Mouse (Mus musculus): ENCODE measurements at regions not wholly inside any gene's neighbourhood (a gene's known extent, or its start where the extent isn't known, plus 50 kb on each side); places are given as distances from the start of the nearest gene placed in this dataset.
A peak's percentile ranks its signal among the peaks of the same experiment; 100 is the strongest.

DNA sequence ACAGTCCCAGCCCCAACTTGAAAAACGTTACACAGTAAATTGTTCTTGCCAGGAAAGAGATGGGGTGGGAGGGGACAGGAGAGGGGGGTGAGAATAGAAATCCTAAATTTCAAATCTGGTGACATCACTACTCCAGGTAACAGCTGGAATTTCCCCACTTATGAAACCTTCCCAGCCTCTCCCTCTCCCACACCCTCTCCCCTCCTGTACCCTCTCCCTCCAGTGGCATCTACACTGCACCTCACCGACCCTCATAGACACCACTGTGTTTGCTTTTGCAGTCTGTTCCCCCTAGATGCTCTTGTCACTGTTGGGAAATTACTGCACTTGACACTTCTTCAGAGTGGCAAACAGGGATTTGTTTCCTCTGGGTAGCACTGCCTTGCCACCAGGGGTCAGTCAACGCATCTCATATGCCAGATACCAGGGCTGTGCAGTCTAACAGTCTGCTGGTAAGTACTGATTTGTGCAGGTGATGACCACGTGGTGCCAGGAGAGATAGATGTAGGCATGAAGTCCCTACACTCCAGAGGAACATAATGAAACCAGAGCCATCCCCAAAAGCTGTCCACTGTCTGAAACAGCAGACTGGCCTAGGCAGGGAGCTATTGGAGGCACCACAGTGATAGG is 68.3 kb upstream of the Plet1 start:
- CTCF ChIA-PET: interaction anchor here (1.5 kb wide), 1 partner anchor 12 kb away, joined by 3 read pairs; no protein-coding TSS in a partner anchor
- TF ChIP-seq CTCF (IDR thresholded peaks at IDR 0.05): peak; percentile 67
- ATAC-seq: no peak
- H3K27me3 ChIP-seq: no peaks in the 10 kb centered on the region
- POLR2A ChIA-PET: no interaction called here
- in situ Hi-C loops (cut with MboI; ENCODE audit: low pct_unique_long_range_greater_than_20kb): no loop called here
- no peak for DNase-seq (ENCODE audit: low read depth, low spot score)

DNA sequence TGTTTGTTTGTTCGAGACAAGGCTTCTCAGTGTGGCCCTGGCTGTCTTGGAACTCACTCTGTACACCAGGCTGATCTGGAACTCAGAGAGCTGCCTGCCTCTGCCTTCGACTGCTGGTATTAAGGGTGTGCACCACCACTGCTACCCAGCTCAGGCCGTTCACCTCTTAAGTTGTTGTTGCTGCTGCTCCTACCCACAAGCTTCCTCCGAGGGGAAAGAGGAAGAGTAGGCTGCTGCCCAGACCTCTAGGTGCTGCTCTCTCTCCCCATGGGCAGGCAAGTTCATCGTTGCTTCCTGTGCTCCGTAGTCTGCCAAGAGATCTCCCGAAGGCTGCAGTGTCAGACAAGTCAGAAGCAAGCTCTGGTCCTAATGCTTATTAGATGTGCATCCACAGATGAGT is 64.2 kb upstream of the Plet1 start:
- no peak for TF ChIP-seq CTCF (IDR thresholded peaks at IDR 0.05)
- peaks cover 4% of the 10 kb centered on the region for H3K27me3 ChIP-seq
- ChIA-PET POLR2A (no interaction called here), CTCF (interaction anchor here (0.8 kb wide), 1 partner anchor 8 kb away, joined by 5 read pairs; no protein-coding TSS in a partner anchor)
- in situ Hi-C loops (cut with MboI; ENCODE audit: low pct_unique_long_range_greater_than_20kb): loop anchor here (5.0 to 10.0 kb wide), 4 partner anchors 98 to 933 kb away; no protein-coding TSS in a partner anchor
- no peak for DNase-seq (ENCODE audit: low read depth, low spot score)
- no peak for ATAC-seq

DNA sequence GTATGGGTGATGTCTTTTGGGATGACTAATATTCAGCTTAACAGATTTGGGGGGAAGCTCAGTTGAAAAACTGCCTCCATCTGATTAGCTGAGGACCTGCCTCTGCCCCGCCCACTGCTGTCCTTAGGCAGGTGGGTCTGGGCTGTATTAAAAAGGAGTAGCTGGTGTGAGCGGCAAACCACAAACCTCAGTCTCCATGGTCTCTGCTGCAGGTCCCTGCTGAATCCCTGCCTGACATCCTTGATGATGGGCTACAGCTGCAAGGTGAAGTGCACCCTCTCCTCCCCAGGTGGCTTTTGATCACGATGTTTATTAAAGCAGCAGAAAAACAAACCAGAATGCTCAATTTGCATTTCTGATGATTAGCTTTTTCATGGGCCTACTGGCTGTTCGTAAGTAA is 60.8 kb upstream of the Plet1 start:
- no peak for DNase-seq (ENCODE audit: low read depth, low spot score)
- H3K27me3 ChIP-seq: peaks cover 4% of the 10 kb centered on the region
- in situ Hi-C loops (cut with MboI; ENCODE audit: low pct_unique_long_range_greater_than_20kb): loop anchor here (5.0 to 10.0 kb wide), 4 partner anchors 101 to 936 kb away; no protein-coding TSS in a partner anchor
- ChIA-PET POLR2A (no interaction called here), CTCF (interaction anchor here (1.0 to 1.9 kb wide), 3 partner anchors 12 to 939 kb away, joined by 3 to 4 read pairs (median 3); partner anchors contain the start of gene Pts)
- TF ChIP-seq CTCF (IDR thresholded peaks at IDR 0.05): no peak
- ATAC-seq: no peak

DNA sequence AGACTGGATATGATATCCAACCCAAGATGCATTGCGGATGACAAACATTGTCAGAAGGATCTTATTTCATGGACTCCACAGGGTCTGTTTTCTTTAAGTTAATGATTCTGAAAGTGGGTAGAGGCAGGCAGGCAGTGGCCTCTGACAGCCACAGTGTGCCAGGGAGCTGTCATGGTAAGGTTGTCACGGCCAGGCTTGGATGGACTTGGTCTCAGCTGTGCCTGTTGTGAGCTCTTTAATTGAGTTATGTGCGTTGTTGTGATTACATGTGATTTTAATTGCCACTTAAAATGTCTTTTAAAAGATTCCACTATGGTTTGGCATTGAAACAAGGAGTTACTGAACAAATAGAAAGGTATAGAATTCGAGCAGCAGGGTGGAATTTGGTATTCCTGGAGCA is 60.3 kb upstream of the Plet1 start:
- H3K27me3 ChIP-seq: peaks cover 4% of the 10 kb centered on the region
- ChIA-PET POLR2A (no interaction called here), CTCF (interaction anchor here (1.0 to 1.9 kb wide), 3 partner anchors 12 to 940 kb away, joined by 3 to 4 read pairs (median 3); partner anchors contain the start of gene Pts)
- TF ChIP-seq CTCF (IDR thresholded peaks at IDR 0.05): no peak
- ATAC-seq (no peak), DNase-seq (ENCODE audit: low read depth, low spot score) (no peak)
- in situ Hi-C loops (cut with MboI; ENCODE audit: low pct_unique_long_range_greater_than_20kb): loop anchor here (5.0 to 10.0 kb wide), 4 partner anchors 102 to 937 kb away; no protein-coding TSS in a partner anchor

DNA sequence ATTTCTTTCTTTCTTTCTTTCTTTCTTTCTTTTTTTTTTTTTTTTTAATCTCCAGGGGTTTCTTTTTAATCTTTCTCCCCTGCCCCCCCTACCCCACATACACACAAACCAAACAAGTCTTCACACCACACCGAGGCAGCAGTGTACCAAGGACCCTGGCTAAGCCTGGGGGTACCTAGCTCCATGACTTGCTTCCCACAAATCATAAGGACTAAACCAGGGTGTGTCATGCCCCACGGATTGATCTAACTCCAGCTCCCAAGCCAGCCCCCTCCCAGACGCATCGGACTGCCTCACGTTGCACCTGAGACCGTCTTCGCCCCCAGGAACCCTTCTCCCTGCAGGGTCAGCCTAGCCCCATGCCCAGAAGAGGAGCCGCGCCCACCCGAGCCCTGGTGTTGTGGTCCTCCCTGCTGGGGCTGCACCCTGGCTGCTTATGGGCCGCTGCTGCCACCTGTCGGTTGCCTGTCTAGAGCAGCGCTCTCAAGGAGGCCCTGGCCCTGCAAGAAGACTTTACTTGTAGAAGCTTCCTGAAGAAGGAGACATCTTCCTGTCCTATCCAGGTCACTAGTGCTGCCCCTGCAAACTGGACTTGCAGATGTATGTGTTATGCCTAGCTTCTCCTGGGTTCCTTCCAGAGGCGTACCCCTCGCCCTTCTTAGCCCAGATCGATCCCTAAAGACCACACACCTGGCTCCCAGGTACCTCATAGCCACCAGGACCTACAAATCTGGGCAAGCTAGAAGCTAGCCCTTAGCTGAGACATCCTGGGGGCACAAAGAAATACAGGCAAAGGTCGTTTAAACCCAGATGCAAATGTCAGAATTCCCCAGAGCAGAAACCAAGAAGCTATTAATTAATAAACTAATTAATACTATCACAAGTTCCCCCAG is 56.2 kb upstream of the Plet1 start:
- peak; percentile 97 for TF ChIP-seq CTCF (IDR thresholded peaks at IDR 0.05)
- ATAC-seq (peak; percentile 49), DNase-seq (ENCODE audit: low read depth, low spot score) (no peak)
- H3K27me3 ChIP-seq: peaks cover 2% of the 10 kb centered on the region
- POLR2A ChIA-PET: interaction anchor here (0.6 to 0.7 kb wide), 2 partner anchors 432 to 912 kb away, joined by 3 read pairs; no protein-coding TSS in a partner anchor
- CTCF ChIA-PET: interaction anchor here (0.6 to 3.0 kb wide), 21 partner anchors 8 to 944 kb away, joined by 3 to 20 read pairs (median 3); partner anchors contain the start of gene Pts
- in situ Hi-C loops (cut with MboI; ENCODE audit: low pct_unique_long_range_greater_than_20kb): loop anchor here (10.0 kb wide), 2 partner anchors 263 to 823 kb away; no protein-coding TSS in a partner anchor

DNA sequence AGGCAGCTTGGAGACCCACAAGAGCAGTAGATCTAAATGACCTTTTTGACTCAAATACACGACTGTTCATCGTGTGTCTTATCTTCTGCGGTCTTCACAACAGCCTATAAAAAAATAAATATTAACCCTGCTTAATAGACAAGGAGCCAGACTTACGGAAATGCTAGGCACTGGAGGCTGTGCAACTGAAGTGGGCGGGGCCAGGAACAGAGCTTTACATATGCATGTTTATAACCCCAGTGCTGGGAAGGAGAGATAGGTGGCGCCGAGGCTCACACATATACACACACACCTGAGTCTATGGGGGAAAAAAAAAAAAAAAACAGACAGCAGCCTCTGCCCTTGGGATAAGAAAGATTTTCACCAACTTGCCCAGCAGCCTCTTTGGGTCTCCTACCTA is 55.6 kb upstream of the Plet1 start:
- CTCF ChIA-PET: interaction anchor here (0.9 to 3.0 kb wide), 16 partner anchors 8 to 944 kb away, joined by 3 to 20 read pairs (median 3); partner anchors contain the start of gene Pts
- POLR2A ChIA-PET: interaction anchor here (0.6 kb wide), 1 partner anchor 433 kb away, joined by 3 read pairs; no protein-coding TSS in a partner anchor
- in situ Hi-C loops (cut with MboI; ENCODE audit: low pct_unique_long_range_greater_than_20kb): loop anchor here (10.0 kb wide), 2 partner anchors 264 to 824 kb away; no protein-coding TSS in a partner anchor
- ATAC-seq (no peak), DNase-seq (ENCODE audit: low read depth, low spot score) (no peak)
- no peaks in the 10 kb centered on the region for H3K27me3 ChIP-seq
- no peak for TF ChIP-seq CTCF (IDR thresholded peaks at IDR 0.05)

DNA sequence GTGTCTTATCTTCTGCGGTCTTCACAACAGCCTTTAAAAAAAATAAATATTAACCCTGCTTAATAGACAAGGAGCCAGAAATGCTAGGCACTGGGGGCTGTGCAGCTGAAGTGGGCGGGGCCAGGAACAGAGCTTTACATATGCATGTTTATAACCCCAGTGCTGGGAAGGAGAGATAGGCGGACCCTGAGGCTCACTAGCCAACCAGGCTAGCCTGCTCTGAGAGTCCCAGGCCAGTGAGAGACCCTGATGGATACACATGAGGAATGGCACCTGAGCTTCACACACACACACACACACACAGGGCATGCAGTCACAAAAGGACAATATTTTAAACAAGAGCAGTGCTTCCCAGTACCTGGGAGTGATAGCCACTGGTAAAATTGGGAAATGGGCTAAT is 54.1 kb upstream of the Plet1 start:
- DNase-seq (ENCODE audit: low read depth, low spot score) (no peak), ATAC-seq (no peak)
- no peak for TF ChIP-seq CTCF (IDR thresholded peaks at IDR 0.05)
- POLR2A ChIA-PET: no interaction called here
- in situ Hi-C loops (cut with MboI; ENCODE audit: low pct_unique_long_range_greater_than_20kb): no loop called here
- no peaks in the 10 kb centered on the region for H3K27me3 ChIP-seq
- CTCF ChIA-PET: interaction anchor here (2.5 to 3.0 kb wide), 2 partner anchors 12 to 88 kb away, joined by 10 to 15 read pairs; partner anchors contain the start of gene Pts

DNA sequence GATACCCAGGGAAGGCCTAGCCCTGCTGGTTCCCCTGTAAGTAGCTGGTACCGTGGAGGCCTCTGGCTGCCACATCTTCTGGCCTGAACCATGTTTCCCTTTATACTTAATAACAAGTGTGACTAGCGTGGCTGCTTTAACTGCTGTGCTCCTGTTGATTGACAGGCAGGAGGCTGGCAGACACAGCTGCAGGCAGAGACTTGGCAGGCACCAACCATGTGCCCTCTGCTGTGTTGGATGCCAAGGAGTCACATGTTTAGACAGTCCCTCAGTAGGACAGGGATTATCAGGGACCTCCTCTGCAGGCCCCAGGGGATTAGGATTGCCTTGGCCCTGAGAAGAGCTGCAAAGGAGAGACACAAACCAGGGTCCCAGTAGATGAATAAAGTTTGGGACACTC is 53.6 kb upstream of the Plet1 start:
- ChIA-PET CTCF (interaction anchor here (2.5 kb wide), 1 partner anchor 12 kb away, joined by 10 read pairs; no protein-coding TSS in a partner anchor), POLR2A (no interaction called here)
- DNase-seq (ENCODE audit: low read depth, low spot score): no peak
- H3K27me3 ChIP-seq: no peaks in the 10 kb centered on the region
- no peak for ATAC-seq
- in situ Hi-C loops (cut with MboI; ENCODE audit: low pct_unique_long_range_greater_than_20kb): no loop called here
- no peak for TF ChIP-seq CTCF (IDR thresholded peaks at IDR 0.05)

DNA sequence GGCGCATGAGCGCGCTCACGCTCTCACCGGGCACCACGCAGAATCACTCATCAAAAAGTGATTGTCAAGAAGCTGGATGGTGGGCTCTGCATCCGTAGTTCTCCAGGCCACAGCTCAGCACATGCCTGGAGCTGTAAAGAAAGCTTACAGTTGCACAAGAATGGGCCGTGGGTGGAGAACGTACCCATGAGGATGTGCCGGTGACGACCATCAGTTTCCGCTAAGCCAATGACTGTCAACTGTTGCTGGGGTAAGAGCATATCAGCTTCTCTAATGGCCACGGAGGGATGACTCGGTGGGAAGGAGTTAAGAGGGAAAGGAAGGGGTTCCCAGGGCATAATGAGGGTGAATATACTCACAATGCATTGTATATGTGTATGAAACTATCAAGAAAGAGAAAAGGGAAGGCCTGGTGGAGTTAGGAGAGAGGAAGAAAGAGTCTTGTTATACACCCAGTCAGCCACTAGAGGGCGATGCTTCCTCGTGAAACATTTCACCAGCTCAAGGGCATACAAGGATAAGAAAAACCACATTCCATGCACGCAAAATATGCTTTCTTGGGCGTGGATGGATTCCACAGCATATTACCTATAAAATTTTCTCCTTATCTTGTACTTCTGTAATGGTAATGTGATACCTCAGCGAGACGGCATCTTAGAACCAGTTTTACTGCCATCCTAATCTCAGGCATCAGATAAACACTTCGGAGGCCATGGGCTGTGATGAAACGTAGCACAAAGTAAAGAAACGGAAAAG is 50.4 kb upstream of the Plet1 start:
- ATAC-seq (no peak), DNase-seq (ENCODE audit: low read depth, low spot score) (no peak)
- peak; percentile 87 for TF ChIP-seq CTCF (IDR thresholded peaks at IDR 0.05)
- in situ Hi-C loops (cut with MboI; ENCODE audit: low pct_unique_long_range_greater_than_20kb): no loop called here
- POLR2A ChIA-PET: interaction anchor here (0.8 to 1.1 kb wide), 2 partner anchors 84 to 159 kb away, joined by 3 read pairs; partner anchors contain the start of genes Pts and Sdhd
- CTCF ChIA-PET: interaction anchor here (0.8 to 4.3 kb wide), 10 partner anchors 9 to 955 kb away, joined by 3 to 30 read pairs (median 3); partner anchors contain the start of gene Pts
- no peaks in the 10 kb centered on the region for H3K27me3 ChIP-seq
